Mouse (Mus musculus): ENCODE data around the gene Fuca1. TPM values are rescaled to one million over a fixed set of nuclear protein-coding genes. Genes with fewer than 3 reads are reported as not detected.

Gene Fuca1
- polyA plus RNA-seq (2015; fragmentation: Nextera tagmentation; extraction: Ambion mirVana) = 78.4 and 97.2 TPM in 2 replicates

- no peaks in the 10 kb centered on the region for H3K27me3 ChIP-seq
- H3K4me3 ChIP-seq = peak within 1 kb of the TSS; percentile 83
- ATAC-seq (ENCODE audit: insufficient number of reproducible peaks, low FRiP score, low TSS enrichment, low read depth) = peak; percentile 93
- H3K4me2 ChIP-seq = peak within 1 kb of the TSS; percentile 90
- peak within 1 kb of the TSS; percentile 82 for H3K27ac ChIP-seq
- H3K36me3 ChIP-seq = peaks cover 12% of the 10 kb centered on the region
- 2% methylated on average over 60 of the region's 60 CpGs for WGBS
- H3K4me1 ChIP-seq = peaks cover 10% of the 10 kb centered on the region
- H3K9me3 ChIP-seq = no peaks in the 10 kb centered on the region
- peak within 1 kb of the TSS; percentile 69 for H3K9ac ChIP-seq
Observed at GRCm38 (mm10) chr4:135920304-135921241, at the start of gene Fuca1. TSS of gene Fuca1 (plus strand) at chr4:135920735.

GRCm38 (mm10) chr4:135872015-135872414 is 48.5 kb upstream of the Fuca1 start:
- ATAC-seq (ENCODE audit: insufficient number of reproducible peaks, low FRiP score, low TSS enrichment, low read depth) = no peak
- Histone ChIP-seq H3K9ac (0 out of 2 replicates have a peak overlapping the region, but pooled peaks have one; percentile 72), H3K4me3 (peak overlapping the region; percentile 69), H3K27me3 (no peaks in the 10 kb centered on the region), H3K36me3 (peaks cover 13% of the 10 kb centered on the region), H3K27ac (peak overlapping the region; percentile 99), H3K4me2 (peak overlapping the region; percentile 74), H3K9me3 (no peaks in the 10 kb centered on the region), H3K4me1 (peaks cover 43% of the 10 kb centered on the region)
- WGBS = 31% methylated on average over 3 of the region's 3 CpGs

DNA sequence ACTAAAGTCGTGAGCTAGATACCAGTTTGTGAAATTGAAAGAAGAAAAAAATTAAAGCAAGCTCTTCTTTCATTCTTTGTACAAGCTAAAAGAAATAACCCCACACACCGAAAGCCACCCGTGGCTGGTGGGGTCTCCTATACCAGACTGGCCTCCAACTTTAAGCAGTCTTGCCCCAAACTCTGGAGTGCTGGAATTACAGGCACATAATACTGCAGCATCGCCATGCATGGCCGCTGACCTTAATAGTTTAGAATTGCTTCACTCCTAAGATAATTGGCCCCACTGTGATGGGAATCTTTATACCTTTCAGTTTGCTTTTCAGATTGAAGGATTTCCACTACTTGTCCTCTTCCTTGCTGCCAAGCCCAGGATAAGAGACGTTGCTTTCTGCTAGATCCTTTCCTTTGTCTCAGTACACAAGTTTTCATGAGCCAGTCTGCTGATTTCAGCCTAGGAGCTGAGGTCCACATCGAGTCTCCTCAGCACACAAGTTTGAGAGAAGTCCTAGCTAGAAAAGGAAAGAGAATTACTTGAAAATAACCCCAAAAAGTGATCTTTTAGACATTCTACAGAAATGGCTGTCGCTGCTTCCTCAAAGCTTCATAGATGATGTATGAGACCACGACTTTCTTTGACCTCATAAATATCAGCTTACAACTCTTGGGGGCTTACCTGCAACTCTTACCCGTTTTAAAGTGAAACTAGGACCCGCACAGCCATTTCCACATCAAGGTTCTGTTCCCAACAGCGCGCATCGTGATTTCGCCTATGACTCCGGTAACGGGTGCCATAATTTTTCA is 47.7 kb upstream of the Fuca1 start:
- H3K9me3 ChIP-seq = no peaks in the 10 kb centered on the region
- H3K4me3 ChIP-seq = peak overlapping the region; percentile 69
- H3K4me2 ChIP-seq = peak overlapping the region; percentile 74
- H3K4me1 ChIP-seq = peaks cover 45% of the 10 kb centered on the region
- ATAC-seq (ENCODE audit: insufficient number of reproducible peaks, low FRiP score, low TSS enrichment, low read depth) = no peak
- H3K27me3 ChIP-seq = no peaks in the 10 kb centered on the region
- WGBS = 7% methylated on average over 17 of the region's 17 CpGs
- H3K27ac ChIP-seq = peak overlapping the region; percentile 99
- H3K9ac ChIP-seq = peak overlapping the region; percentile 72
- H3K36me3 ChIP-seq = peaks cover 13% of the 10 kb centered on the region

DNA sequence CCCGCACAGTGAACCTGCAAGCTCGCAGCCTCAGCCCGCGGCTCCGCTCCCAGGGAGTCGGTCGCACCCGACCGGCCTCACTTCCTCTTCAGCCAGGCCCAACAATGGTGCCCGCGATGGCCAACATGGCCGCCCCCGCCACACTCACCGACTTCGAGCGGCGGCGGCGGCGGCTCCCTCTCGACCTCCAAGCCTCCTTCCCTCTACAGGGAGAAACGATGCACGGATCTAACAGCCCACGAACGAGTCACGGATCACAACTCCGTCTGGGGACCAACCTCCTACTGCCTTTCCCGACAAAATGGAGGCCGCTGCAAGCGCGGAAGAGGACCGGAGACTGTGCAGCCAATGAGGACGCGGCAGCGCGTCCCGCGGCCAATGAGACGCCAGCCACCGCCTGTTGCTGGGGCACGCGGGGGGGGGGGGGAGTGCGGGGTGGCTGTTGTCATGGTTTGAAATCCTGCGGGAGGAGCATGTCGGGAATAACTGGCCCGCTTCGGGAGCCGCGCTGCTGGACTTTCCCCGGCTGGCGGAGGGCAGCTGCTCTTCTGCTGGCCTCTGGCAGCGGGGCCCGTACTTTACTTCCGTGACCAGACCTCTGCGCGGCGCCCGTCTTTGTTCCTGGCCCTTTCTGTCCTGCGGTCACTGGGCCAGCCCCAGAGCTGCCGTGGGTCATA is 46.9 kb upstream of the Fuca1 start, which contains the start of gene Pnrc2:
TSS of gene Pnrc2 (minus strand) at position 325 of the 677 bp plus-strand sequence.
- peak; percentile 94 for ATAC-seq (ENCODE audit: insufficient number of reproducible peaks, low FRiP score, low TSS enrichment, low read depth)
- H3K4me1 ChIP-seq = peaks cover 45% of the 10 kb centered on the region

GRCm38 (mm10) chr4:135874564-135875535 is 45.7 kb upstream of the Fuca1 start:
- 82% methylated on average over 10 of the region's 10 CpGs for WGBS
- Histone ChIP-seq H3K4me1 (peaks cover 40% of the 10 kb centered on the region), H3K4me3 (no peak overlapping the region; the same call in 1 of the 2 replicates), H3K4me2 (0 out of 2 replicates have a peak overlapping the region, but pooled peaks have one; percentile 74), H3K9me3 (no peaks in the 10 kb centered on the region), H3K27ac (peak overlapping the region; percentile 99), H3K36me3 (peaks cover 13% of the 10 kb centered on the region), H3K27me3 (no peaks in the 10 kb centered on the region), H3K9ac (no peak overlapping the region)
- no peak for ATAC-seq (ENCODE audit: insufficient number of reproducible peaks, low FRiP score, low TSS enrichment, low read depth)

More for the DNA sequence above, 46.9 kb upstream of the Fuca1 start, which contains the start of gene Pnrc2:
- under 1% methylated on average over 58 of the region's 60 CpGs for WGBS
- H3K27me3 ChIP-seq = no peaks in the 10 kb centered on the region
- H3K4me2 ChIP-seq = peak within 1 kb of the TSS; percentile 74
- H3K36me3 ChIP-seq = peaks cover 13% of the 10 kb centered on the region
- H3K9ac ChIP-seq = peak within 1 kb of the TSS; percentile 72
- peak within 1 kb of the TSS; percentile 69 for H3K4me3 ChIP-seq
- H3K9me3 ChIP-seq = no peaks in the 10 kb centered on the region
- peak within 1 kb of the TSS; percentile 99 for H3K27ac ChIP-seq

- ATAC-seq (ENCODE audit: insufficient number of reproducible peaks, low FRiP score, low TSS enrichment, low read depth) = no peak
- H3K36me3 ChIP-seq = peaks cover 10% of the 10 kb centered on the region
- peaks cover 37% of the 10 kb centered on the region for H3K4me1 ChIP-seq
- H3K9me3 ChIP-seq = no peaks in the 10 kb centered on the region
- H3K4me3 ChIP-seq = no peak overlapping the region
- H3K4me2 ChIP-seq = peak overlapping the region; percentile 49; the same call in 1 of the 2 replicates
- H3K27ac ChIP-seq = peak overlapping the region; percentile 99
- no peaks in the 10 kb centered on the region for H3K27me3 ChIP-seq
- no peak overlapping the region for H3K9ac ChIP-seq
- WGBS = 35% methylated on average over 7 of the region's 7 CpGs
Observed at GRCm38 (mm10) chr4:135875546-135875945, 45.0 kb upstream of the Fuca1 start.

DNA sequence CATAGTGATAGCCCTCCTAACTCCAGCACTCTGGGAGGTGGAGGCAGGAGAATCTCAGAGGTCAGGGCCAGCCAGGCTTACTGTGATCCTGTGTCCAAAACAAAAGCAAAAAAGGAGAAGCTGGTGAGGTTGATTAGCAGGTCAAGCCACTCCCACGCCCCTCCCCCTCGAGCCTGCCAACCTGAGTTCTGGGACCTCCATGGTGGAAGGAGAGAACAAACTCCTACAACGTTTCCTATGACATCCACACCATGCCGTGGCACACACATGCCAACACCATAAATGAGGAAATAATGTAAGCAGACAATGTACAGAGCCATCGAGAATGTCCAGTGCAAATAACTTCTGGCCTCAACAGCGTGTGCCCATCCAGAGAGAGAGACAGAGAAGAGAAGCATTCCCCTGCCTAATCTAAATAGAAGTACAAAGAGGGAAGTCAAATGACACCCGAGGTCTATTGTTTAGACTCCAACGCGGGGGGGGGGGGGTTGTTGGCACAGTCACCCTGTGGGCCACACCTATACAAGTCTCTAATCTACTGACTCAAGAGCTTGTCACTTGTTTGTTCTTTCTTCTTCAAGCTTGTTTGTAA is 44.4 kb upstream of the Fuca1 start:
- Histone ChIP-seq H3K27me3 (no peaks in the 10 kb centered on the region), H3K4me2 (peak overlapping the region; percentile 49), H3K4me1 (peaks cover 36% of the 10 kb centered on the region), H3K4me3 (peak overlapping the region; percentile 29), H3K9me3 (no peaks in the 10 kb centered on the region), H3K27ac (peak overlapping the region; percentile 99), H3K36me3 (peaks cover 9% of the 10 kb centered on the region), H3K9ac (peak overlapping the region; percentile 33; the same call in 1 of the 2 replicates)
- no peak for ATAC-seq (ENCODE audit: insufficient number of reproducible peaks, low FRiP score, low TSS enrichment, low read depth)
- WGBS = 5% methylated on average over 9 of the region's 9 CpGs

GRCm38 (mm10) chr4:135876583-135877020 is 43.9 kb upstream of the Fuca1 start:
- ATAC-seq (ENCODE audit: insufficient number of reproducible peaks, low FRiP score, low TSS enrichment, low read depth) = no peak
- peak overlapping the region; percentile 29 for H3K4me3 ChIP-seq
- no peaks in the 10 kb centered on the region for H3K27me3 ChIP-seq
- H3K36me3 ChIP-seq = peaks cover 6% of the 10 kb centered on the region
- H3K9ac ChIP-seq = peak overlapping the region; percentile 33
- H3K27ac ChIP-seq = peak overlapping the region; percentile 99
- peak overlapping the region; percentile 49 for H3K4me2 ChIP-seq
- under 1% methylated on average over 16 of the region's 16 CpGs for WGBS
- peaks cover 33% of the 10 kb centered on the region for H3K4me1 ChIP-seq
- no peaks in the 10 kb centered on the region for H3K9me3 ChIP-seq

- Histone ChIP-seq H3K4me1 (peaks cover 27% of the 10 kb centered on the region), H3K9me3 (no peaks in the 10 kb centered on the region), H3K9ac (no peak overlapping the region), H3K27me3 (no peaks in the 10 kb centered on the region), H3K27ac (no peak overlapping the region), H3K4me2 (no peak overlapping the region), H3K36me3 (no peaks in the 10 kb centered on the region), H3K4me3 (no peak overlapping the region)
- 58% methylated on average over 2 of the region's 2 CpGs for WGBS
- no peak for ATAC-seq (ENCODE audit: insufficient number of reproducible peaks, low FRiP score, low TSS enrichment, low read depth)
Observed at GRCm38 (mm10) chr4:135877742-135878141, 42.8 kb upstream of the Fuca1 start.

- Histone ChIP-seq H3K4me2 (no peak overlapping the region), H3K36me3 (no peaks in the 10 kb centered on the region), H3K4me3 (no peak overlapping the region), H3K4me1 (peaks cover 28% of the 10 kb centered on the region), H3K27me3 (no peaks in the 10 kb centered on the region), H3K9ac (no peak overlapping the region), H3K27ac (no peak overlapping the region), H3K9me3 (no peaks in the 10 kb centered on the region)
- ATAC-seq (ENCODE audit: insufficient number of reproducible peaks, low FRiP score, low TSS enrichment, low read depth) = no peak
- 64% methylated on average over 6 of the region's 6 CpGs for WGBS
Observed at GRCm38 (mm10) chr4:135879021-135879420, 41.5 kb upstream of the Fuca1 start.
